Mouse (Mus musculus) G1E (cell line): Measurements from ENCODE around the gene Bad. TPM values are rescaled to one million over a fixed set of nuclear protein-coding genes. Genes with fewer than 3 reads are reported as not detected.

Experiments
- ATAC-seq: 2 replicates; pipeline ENCODE4 v1.8.0; 2016; ENCODE audit warnings: mild to moderate bottlenecking; ENCODE audit not compliant: insufficient number of reproducible peaks, poor library complexity, low FRiP score, severe bottlenecking; ENCODE audit errors: extremely low read depth
- DNase-seq: peaks from one replicate; pipeline ENCODE4 v3.0.0; 2012; ENCODE audit warnings: low spot score
- H3K27me3 ChIP-seq: 2 replicates; pipeline ENCODE4 v1.6.1; 2012; ENCODE audit warnings: mild to moderate bottlenecking, low read length, inconsistent platforms; ENCODE audit not compliant: insufficient read depth
- H3K36me3 ChIP-seq: replicated peaks from 2 replicates; pipeline ENCODE3; 2012; ENCODE audit warnings: mild to moderate bottlenecking, inconsistent platforms
- H3K4me1 ChIP-seq: 2 replicates; pipeline ENCODE4 v1.6.1; 2012; ENCODE audit warnings: low read depth, low read length, inconsistent platforms, mixed read lengths; ENCODE audit not compliant: insufficient read depth
- H3K4me3 ChIP-seq: 2 replicates; pipeline ENCODE4 v1.5.1; 2012; ENCODE audit warnings: low read depth, mild to moderate bottlenecking, inconsistent platforms, low read length, moderate library complexity, mixed read lengths
- H3K9me3 ChIP-seq: replicated peaks from 2 replicates; pipeline ENCODE4 v1.6.1; 2012; ENCODE audit warnings: inconsistent platforms
- CTCF ChIP-seq: IDR thresholded peaks from 2 replicates; pipeline ENCODE4 v1.5.1; 2012; ENCODE audit warnings: low read depth, low read length, inconsistent platforms, mixed read lengths
- GATA1 ChIP-seq: IDR thresholded peaks from 2 replicates; pipeline ENCODE4 v1.6.1; 2012; ENCODE audit warnings: borderline replicate concordance, low read length, inconsistent platforms, mixed read lengths
- GATA2 ChIP-seq: IDR thresholded peaks from 2 replicates; pipeline ENCODE4 v1.6.1; 2012; ENCODE audit warnings: low read depth, low read length, inconsistent platforms, borderline replicate concordance
- POLR2AphosphoS5 ChIP-seq: IDR thresholded peaks from 2 replicates; pipeline ENCODE4 v1.6.1; 2012; ENCODE audit warnings: low read depth, low read length, inconsistent platforms; ENCODE audit not compliant: insufficient replicate concordance
- TAL1 ChIP-seq: conservative IDR thresholded peaks from 2 replicates; pipeline ENCODE4 v1.6.1; 2012; ENCODE audit warnings: low read depth, low read length, inconsistent platforms, mixed read lengths
- polyA plus RNA-seq: library from polyadenylated mRNA; stranded (reverse); fragments of >175 nt; gene quantifications from 2 replicates; pipeline ENCODE4 v1.2.3, GENCODE M21; 2012
- total RNA-seq, 2 experiments: library from RNA; stranded (forward) in 1 of 2; stranded (reverse) in 1 of 2; fragments of 200-1000 nt in 1 of 2; fragments of >200 nt in 1 of 2; fragmentation: Nextera tagmentation in 1 of 2; gene quantifications; 2 replicates each; pipeline ENCODE4 v1.2.3; 2014 to 2017

Gene Bad
- total and polyA plus RNA-seq, 3 experiments, result 12.6 to 51.9 (median 50.7) TPM

GRCm38 (mm10) chr19:6940396-6941351 is 987 bp upstream of the Bad start:
- ATAC-seq, result no peak

DNA sequence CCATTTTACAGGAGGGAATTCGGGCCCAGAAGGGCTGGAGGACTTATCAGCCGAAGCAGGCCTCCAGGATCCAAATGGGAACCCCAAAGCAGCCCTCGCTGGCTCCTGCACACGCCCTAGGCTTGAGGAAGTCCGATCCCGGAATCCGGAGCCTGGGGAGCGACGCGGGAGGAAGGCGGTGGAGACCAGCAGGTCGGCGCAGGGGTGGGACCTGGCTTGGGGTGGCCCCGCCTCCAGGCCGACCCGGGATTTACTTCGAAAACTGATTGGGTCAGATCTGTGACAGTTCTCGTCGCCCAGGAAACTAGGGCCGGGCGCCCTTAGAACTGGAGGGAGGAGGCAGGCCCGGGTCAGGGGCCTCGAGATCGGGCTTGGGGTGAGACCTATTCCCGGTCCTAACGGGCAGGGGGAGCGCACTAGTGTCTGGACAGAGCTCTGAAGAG is 609 bp downstream of the Bad start, which contains the start of gene Gpr137:
Gpr137 (minus strand) TSS at position 232 of the 443 bp plus-strand sequence.
- peak; percentile 83 for ATAC-seq
- Histone ChIP-seq H3K9me3 (no peaks in the 10 kb centered on the region), H3K36me3 (peaks cover 55% of the 10 kb centered on the region), H3K27me3 (no peaks in the 10 kb centered on the region), H3K4me3 (peak within 1 kb of the TSS; percentile 84), H3K4me1 (peaks cover 44% of the 10 kb centered on the region)
- peak; percentile 97 for DNase-seq
- TF ChIP-seq POLR2AphosphoS5 (no peak), CTCF (no peak)

More at GRCm38 (mm10) chr19:6940396-6941351, 987 bp upstream of the Bad start:
- TF ChIP-seq GATA2 (no peak), GATA1 (no peak), TAL1 (no peak), CTCF (no peak), POLR2AphosphoS5 (no peak)
- H3K4me3 ChIP-seq, result peak overlapping the region; percentile 84
- peaks cover 37% of the 10 kb centered on the region for H3K4me1 ChIP-seq
- H3K36me3 ChIP-seq, result peaks cover 39% of the 10 kb centered on the region
- H3K27me3 ChIP-seq, result peaks cover 4% of the 10 kb centered on the region; the same call in 1 of the 2 replicates
- H3K9me3 ChIP-seq, result no peaks in the 10 kb centered on the region
- peak; percentile 26 for DNase-seq

DNA sequence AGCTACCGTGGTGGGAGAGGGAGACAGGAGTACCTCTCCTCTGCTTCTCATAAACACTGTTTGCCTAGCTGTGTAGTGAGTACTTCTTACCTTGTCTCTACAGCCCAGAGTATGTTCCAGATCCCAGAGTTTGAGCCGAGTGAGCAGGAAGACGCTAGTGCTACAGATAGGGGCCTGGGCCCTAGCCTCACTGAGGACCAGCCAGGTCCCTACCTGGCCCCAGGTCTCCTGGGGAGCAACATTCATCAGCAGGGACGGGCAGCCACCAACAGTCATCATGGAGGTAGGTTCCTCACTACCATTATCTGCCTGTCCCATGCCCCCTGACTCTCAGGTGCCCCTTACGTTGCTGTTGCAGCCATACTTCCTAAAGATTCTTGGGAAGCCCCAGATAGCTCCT is 1.1 kb downstream of the Bad start:
- H3K9me3 ChIP-seq, result no peaks in the 10 kb centered on the region
- DNase-seq (no peak), ATAC-seq (no peak)
- TF ChIP-seq TAL1, result no peak
- no peak for TF ChIP-seq POLR2AphosphoS5
- TF ChIP-seq CTCF, result no peak
- no peak for TF ChIP-seq GATA1
- TF ChIP-seq GATA2, result no peak
- peaks cover 55% of the 10 kb centered on the region for H3K36me3 ChIP-seq
- H3K4me3 ChIP-seq, result peak overlapping the region; percentile 84
- peaks cover 47% of the 10 kb centered on the region for H3K4me1 ChIP-seq
- H3K27me3 ChIP-seq, result no peaks in the 10 kb centered on the region

DNA sequence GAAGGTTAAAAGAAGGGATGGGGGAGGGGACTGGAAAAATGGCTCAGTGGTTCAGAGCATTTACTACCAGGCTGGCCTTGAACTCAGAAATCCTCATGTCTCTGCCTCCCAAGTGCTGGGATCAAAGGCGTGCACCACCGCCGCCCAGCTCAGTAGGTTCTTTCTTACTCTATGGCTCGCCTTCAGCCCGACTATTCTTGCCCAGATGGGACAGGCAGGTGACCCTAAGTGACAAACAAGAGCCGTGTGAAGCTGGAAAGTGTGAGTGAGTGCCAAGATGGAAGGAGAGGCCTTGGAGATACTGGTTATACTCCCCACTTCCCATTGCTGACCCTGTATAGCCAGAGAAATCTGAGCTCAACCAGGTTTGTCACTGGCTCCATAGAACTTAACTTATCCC is 2.0 kb downstream of the Bad start:
- H3K4me1 ChIP-seq, result peaks cover 54% of the 10 kb centered on the region
- H3K9me3 ChIP-seq, result no peaks in the 10 kb centered on the region

DNA sequence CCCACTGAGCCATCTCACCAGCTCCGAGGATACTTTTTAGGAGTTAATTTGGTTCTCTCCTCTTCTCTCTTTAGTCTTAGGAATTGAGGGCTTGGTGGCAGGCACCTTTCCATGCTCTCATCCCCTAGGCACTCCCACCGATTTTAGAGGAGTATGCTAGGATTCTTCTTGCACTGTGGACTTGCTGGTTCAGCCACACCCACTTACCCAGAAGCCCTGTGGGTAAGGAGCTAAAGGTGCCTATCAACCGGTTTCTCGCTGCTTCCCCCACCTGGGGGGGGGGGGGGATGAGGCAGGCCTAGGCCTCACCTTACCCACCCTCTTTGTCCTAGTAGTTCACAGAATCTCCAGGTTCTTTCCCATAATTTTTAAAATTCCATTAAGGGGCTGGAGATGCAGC is 6.1 kb downstream of the Bad start:
- ATAC-seq (no peak), DNase-seq (no peak)
- H3K4me1 ChIP-seq, result peaks cover 67% of the 10 kb centered on the region
- H3K27me3 ChIP-seq, result no peaks in the 10 kb centered on the region
- H3K4me3 ChIP-seq, result no peak overlapping the region
- peaks cover 59% of the 10 kb centered on the region for H3K36me3 ChIP-seq
- no peaks in the 10 kb centered on the region for H3K9me3 ChIP-seq
- TF ChIP-seq GATA1 (no peak), POLR2AphosphoS5 (no peak), GATA2 (no peak), TAL1 (no peak)

More for the DNA sequence above, 2.0 kb downstream of the Bad start:
- ATAC-seq, result no peak
- H3K27me3 ChIP-seq, result no peaks in the 10 kb centered on the region
- no peak overlapping the region; the same call in 1 of the 2 replicates for H3K4me3 ChIP-seq
- DNase-seq, result no peak
- no peak for TF ChIP-seq POLR2AphosphoS5
- no peak for TF ChIP-seq TAL1
- TF ChIP-seq GATA2, result no peak
- no peak for TF ChIP-seq CTCF
- no peak for TF ChIP-seq GATA1
- H3K36me3 ChIP-seq, result peaks cover 55% of the 10 kb centered on the region

GRCm38 (mm10) chr19:6948186-6948585 is 6.5 kb downstream of the Bad start:
- peaks cover 63% of the 10 kb centered on the region for H3K36me3 ChIP-seq
- H3K4me1 ChIP-seq, result peaks cover 68% of the 10 kb centered on the region
- ATAC-seq (no peak), DNase-seq (no peak)
- H3K27me3 ChIP-seq, result no peaks in the 10 kb centered on the region
- no peak overlapping the region for H3K4me3 ChIP-seq
- TF ChIP-seq POLR2AphosphoS5 (no peak), GATA2 (no peak), TAL1 (no peak), GATA1 (no peak), CTCF (no peak)
- no peaks in the 10 kb centered on the region for H3K9me3 ChIP-seq
